Comparison of ENCODE assay signal across 11 mouse cellular contexts in genomic region chr17:35236996-35237395, GRCm38 (mm10). TPM values are rescaled to one million over a fixed set of nuclear protein-coding genes. Genes with fewer than 3 reads are reported as not detected.
A peak's percentile ranks its signal among the peaks of the same experiment; 100 is the strongest.
DNase-seq lines count a peak whose midpoint lies in the region; ATAC-seq and TF ChIP-seq lines count a peak whose summit lies in the region.
"Had no signal": no experiment of that assay in that cellular context is flagged by ENCODE, and none has a peak within 500 bp of the region (broad histone marks: within the 10 kb centered on the region; RNA-seq: fewer than 3 reads in every experiment).

No protein-coding gene starts in this region.

- TF ChIP-seq POLR2A in olfactory bulb, adult 2 months (IDR thresholded peaks at IDR 0.05; ENCODE audit: insufficient read depth, low read depth, low read length) = no peak

- no peaks in the 10 kb centered on the region for H3K9me3 ChIP-seq in hindbrain, embryonic 15.5 days

- H3K4me2 ChIP-seq in hindbrain, embryonic 15.5 days = peak overlapping the region; percentile 96

- H3K36me3 ChIP-seq in hindbrain, embryonic 15.5 days = no peaks in the 10 kb centered on the region

- DNase-seq in cerebellum, adult 18-20 months = peak; percentile 58 to 59
- no peak for DNase-seq in cerebellum, adult 8-10 months
- DNase-seq in right cerebral cortex, postnatal 10 days (ENCODE audit: low spot score in 2 of 2) = peak; percentile 61 to 67
- no peak for DNase-seq in right cerebral cortex, postnatal 14 days
- no peak for DNase-seq in kidney, adult 18-20 months
- DNase-seq in embryo, embryonic 10.5 days (ENCODE audit: low spot score) = no peak

- H3K4me1 ChIP-seq in hindbrain, embryonic 15.5 days (replicated peaks) = peaks cover 51% of the 10 kb centered on the region
- H3K4me1 ChIP-seq in olfactory bulb, adult 2 months (ENCODE audit: control insufficient read depth, insufficient read depth, low read length) = peaks cover 18% of the 10 kb centered on the region

- H3K27me3 ChIP-seq in hindbrain, embryonic 15.5 days = no peaks in the 10 kb centered on the region
- H3K27me3 ChIP-seq: Patski had no signal

- H3K27ac ChIP-seq in hindbrain, embryonic 15.5 days (replicated peaks) = peak overlapping the region; percentile 95
- H3K27ac ChIP-seq in olfactory bulb, adult 2 months (ENCODE audit: insufficient read depth, low read depth, low read length) = peak overlapping the region; percentile 85
- H3K27ac ChIP-seq: liver, embryonic 14.5 days had no signal

- no peak for TF ChIP-seq CTCF in olfactory bulb, adult 2 months (IDR thresholded peaks at IDR 0.05; ENCODE audit: insufficient read depth, low read depth, low read length)

- WGBS in hindbrain, embryonic 15.5 days = 68% methylated on average over 9 of the region's 9 CpGs
- 39% methylated on average over 9 of the region's 9 CpGs for WGBS in olfactory bulb, adult 2 months

- peak overlapping the region; percentile 66 for H3K9ac ChIP-seq in hindbrain, embryonic 15.5 days

- peak overlapping the region; percentile 55 for H3K4me3 ChIP-seq in hindbrain, embryonic 15.5 days
- peak overlapping the region; percentile 72 for H3K4me3 ChIP-seq in olfactory bulb, adult 2 months (ENCODE audit: insufficient read depth, low read depth, low read length)

- no peak for ATAC-seq in hindbrain, embryonic 15.5 days (ENCODE audit: low FRiP score, low read depth)

RNA-seq across cellular contexts. Expression of gene Nfkbil1, which starts 1.4 kb away (rescaled TPM):
- 10.8 and 12.0 TPM in 2 replicates for polyA plus RNA-seq in hindbrain, embryonic 15.5 days (2015; fragmentation: Nextera tagmentation; extraction: Ambion mirVana)
- not detected in 2 replicates for polyA plus RNA-seq in olfactory bulb, adult 2 months (2012; ENCODE audit: insufficient read depth, insufficient read length, low replicate concordance, missing spikeins)

RNA-seq across cellular contexts. Expression of gene Atp6v1g2, which starts 3.5 kb away (rescaled TPM):
- 99.1 and 110 TPM in 2 replicates for polyA plus RNA-seq in hindbrain, embryonic 15.5 days (2015; fragmentation: Nextera tagmentation; extraction: Ambion mirVana)
- not detected in 2 replicates for polyA plus RNA-seq in olfactory bulb, adult 2 months (2012; ENCODE audit: insufficient read depth, insufficient read length, low replicate concordance, missing spikeins)

RNA-seq across cellular contexts. Expression of gene Ddx39b, which starts 4.5 kb away (rescaled TPM):
- 361 and 365 TPM in 2 replicates for polyA plus RNA-seq in hindbrain, embryonic 15.5 days (2015; fragmentation: Nextera tagmentation; extraction: Ambion mirVana)
- 290 and 359 TPM in 2 replicates for polyA plus RNA-seq in olfactory bulb, adult 2 months (2012; ENCODE audit: insufficient read depth, insufficient read length, low replicate concordance, missing spikeins)

RNA-seq across cellular contexts. Expression of gene Gm16181, which starts 16.4 kb away (rescaled TPM):
- 0.43 and 0.55 TPM in 2 replicates for polyA plus RNA-seq in hindbrain, embryonic 15.5 days (2015; fragmentation: Nextera tagmentation; extraction: Ambion mirVana)
- not detected in 2 replicates for polyA plus RNA-seq in olfactory bulb, adult 2 months (2012; ENCODE audit: insufficient read depth, insufficient read length, low replicate concordance, missing spikeins)
- polyA plus RNA-seq: brain, embryonic 14.5 days had no signal

RNA-seq across cellular contexts. Expression of gene H2-D1, which starts 25.5 kb away (rescaled TPM):
- polyA plus RNA-seq in hindbrain, embryonic 15.5 days (2015; fragmentation: Nextera tagmentation; extraction: Ambion mirVana) = 118 and 128 TPM in 2 replicates
- polyA plus RNA-seq in olfactory bulb, adult 2 months (2012; ENCODE audit: insufficient read depth, insufficient read length, low replicate concordance, missing spikeins) = 345 and 592 TPM in 2 replicates

Comparison
In these comparisons a context has a peak if more than half of its experiments do, and no peak if none do; other contexts are left out.
1. DNase-seq: peak in cerebellum, adult 18-20 months (2 of 2) and right cerebral cortex, postnatal 10 days (2 of 2); none in cerebellum, adult 8-10 months (single experiment), right cerebral cortex, postnatal 14 days (single experiment), kidney, adult 18-20 months (single experiment) and embryo, embryonic 10.5 days (single experiment).
2. RNA of gene Nfkbil1, which starts 1.4 kb away (polyA plus RNA-seq): 10.8 to 12.0 TPM in hindbrain, embryonic 15.5 days; not detected in olfactory bulb, adult 2 months; every median in the first group is over 10 times any median in the second.